24 mouse cellular contexts compared by ENCODE assay signal in the genomic region with DNA sequence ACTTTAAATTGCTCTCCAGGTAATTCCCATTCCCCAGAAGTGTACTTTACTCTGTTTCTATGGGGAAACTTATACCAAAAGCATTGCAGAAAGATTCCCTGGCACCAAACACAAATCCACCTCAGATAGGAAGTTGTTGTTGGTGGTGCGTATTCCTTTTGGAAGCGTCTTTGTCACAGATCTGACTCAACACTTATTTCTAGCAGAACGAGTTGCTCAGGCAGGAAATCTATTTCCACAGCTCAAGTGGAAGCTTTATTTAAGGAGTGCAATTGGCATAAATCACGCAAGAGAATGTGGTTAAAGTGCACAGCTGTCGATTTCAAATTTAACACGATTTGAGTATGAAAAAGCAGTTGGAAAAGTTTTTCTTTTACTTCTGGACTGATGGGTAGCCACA.
DNase-seq lines count a peak whose midpoint lies in the region; ATAC-seq lines count a peak whose summit lies in the region.
"Had no signal": no experiment of that assay in that cellular context is flagged by ENCODE, and none has a peak within 500 bp of the region (broad histone marks: within the 10 kb centered on the region; RNA-seq: fewer than 3 reads in every experiment).

No protein-coding gene starts in this region.

- intact Hi-C loops in left cerebral cortex, postnatal 36 days (cut with DNase I) = no loop called here

- ATAC-seq in monocyte, adult 5-6 weeks (replicated peaks; ENCODE audit: insufficient number of reproducible peaks, low FRiP score, low TSS enrichment, poor library complexity, severe bottlenecking) = no peak
- ATAC-seq: CD4-positive, CD25-positive, alpha-beta regulatory T cell, adult 4 months; forebrain, embryonic 13.5 days; hindbrain, embryonic 16.5 days; lung, postnatal 0 days had no signal

- DNase-seq in layer of hippocampus, adult 11-12 months (ENCODE audit: low spot score) = peak; percentile 2
- DNase-seq in layer of hippocampus, postnatal 14 days (ENCODE audit: low spot score in 2 of 2) = no peak
- peak; percentile 79 for DNase-seq in brain, adult 2 months (ENCODE audit: low read depth, low spot score)
- DNase-seq in left cerebral cortex, adult 18-20 months (ENCODE audit: low spot score in 2 of 2) = peak; percentile 9 to 24
- DNase-seq in left cerebral cortex, postnatal 36 days (ENCODE audit: low spot score in 2 of 2) = peak; percentile 7 to 9
- DNase-seq in cerebellum, adult 9-10 months = no peak
- DNase-seq: adrenal gland, postnatal 36 days; cerebellum, adult 2 months; cerebellum, postnatal 36 days; gastrocnemius, postnatal 25 days; heart, adult 11 months; kidney, adult 18-20 months; kidney, postnatal 4 days; liver, embryonic 13.5 days; lung, adult 18-20 months; midbrain, embryonic 14.5 days; retina, postnatal 1 day; thymus, adult 18-20 months; thymus, postnatal 36 days had no signal

Comparison
In these comparisons a context has a peak if more than half of its experiments do, and no peak if none do; other contexts are left out.
1. DNase-seq: peak in layer of hippocampus, adult 11-12 months (single experiment), brain, adult 2 months (single experiment), left cerebral cortex, adult 18-20 months (2 of 2) and left cerebral cortex, postnatal 36 days (2 of 2); none in layer of hippocampus, postnatal 14 days (0 of 2) and cerebellum, adult 9-10 months (single experiment).